Mouse (Mus musculus) skeletal muscle tissue, adult 2 months (tissue): ENCODE data around the gene Alox12.

Experiments
- DNase-seq: peaks from one replicate; pipeline ENCODE4 v3.0.0-alpha.2; 2012; ENCODE audit warnings: low read depth, low spot score

Alox12 gene

GRCm38 (mm10) chr11:70254931-70255531 is at the start of gene Alox12:
Gene Alox12 (minus strand): TSS chr11:70255353.
- DNase-seq, result no peak

DNA sequence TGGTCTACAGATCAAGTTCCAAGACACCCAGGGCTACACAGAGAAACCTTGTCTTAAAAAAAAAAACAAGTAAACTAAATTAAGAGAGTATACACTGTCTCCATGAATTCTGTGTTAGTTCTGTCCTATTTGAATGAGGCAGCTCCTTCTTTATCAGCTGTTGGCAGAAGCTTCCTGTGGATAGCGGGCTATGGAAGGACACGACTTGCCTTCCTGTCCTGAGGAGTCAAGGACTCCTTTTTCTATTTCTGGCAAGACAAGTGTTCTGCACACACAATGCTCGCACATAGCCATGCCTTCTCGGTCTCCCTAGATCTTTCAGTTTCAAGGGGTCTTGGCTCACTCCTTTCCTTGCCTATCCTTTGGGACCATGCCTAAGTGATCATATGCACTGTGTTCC is 47.1 kb upstream of the Alox12 start:
- DNase-seq, result no peak

DNA sequence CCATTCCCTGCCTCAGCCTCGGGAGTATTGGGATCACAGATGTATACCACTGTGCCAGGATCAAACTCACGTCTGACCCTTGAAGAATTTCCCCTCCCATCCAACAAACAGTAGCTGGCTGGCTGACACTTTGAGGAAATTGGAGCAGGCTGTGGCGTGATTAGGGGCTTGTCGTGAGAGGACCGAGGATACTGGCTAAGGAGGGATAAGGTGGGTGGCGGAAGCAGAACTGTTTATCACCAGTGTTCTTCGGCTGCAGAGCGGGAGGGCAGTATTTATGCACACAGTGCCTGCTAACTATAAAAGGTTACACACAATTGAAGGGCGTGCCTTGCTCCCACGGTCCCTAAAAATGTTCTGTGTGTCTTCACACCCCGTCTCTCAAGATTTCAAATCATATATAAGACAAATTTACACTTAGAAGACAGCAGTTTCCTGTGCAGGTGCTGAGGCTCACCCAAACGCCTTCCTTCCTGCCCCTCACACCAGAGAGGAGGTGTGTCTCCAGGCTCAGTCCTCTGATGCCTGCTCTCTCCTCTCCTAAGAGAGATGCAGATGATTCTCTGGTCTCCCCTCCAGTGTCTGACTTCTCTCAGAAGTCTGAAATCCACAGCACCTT is 42.8 kb upstream of the Alox12 start:
- no peak for DNase-seq

DNA sequence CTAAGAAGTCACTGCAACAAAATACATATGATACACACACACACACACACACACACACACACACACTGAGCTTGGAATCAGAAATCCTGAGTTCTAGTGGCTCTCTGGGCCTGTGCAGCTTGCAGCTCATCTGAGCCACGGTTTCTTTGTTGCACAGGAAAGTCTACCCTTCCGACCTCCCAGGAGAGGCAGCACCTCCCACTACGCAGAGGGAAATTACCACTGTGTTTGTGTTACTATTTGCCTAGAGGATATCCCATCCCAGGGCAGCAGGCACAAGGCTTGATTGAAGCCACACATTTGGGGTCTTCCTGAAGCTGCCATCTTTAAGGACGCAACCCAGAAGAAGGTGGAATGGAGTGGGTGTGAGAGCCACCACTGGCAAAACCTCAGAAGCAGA is 42.3 kb upstream of the Alox12 start:
- no peak for DNase-seq

GRCm38 (mm10) chr11:70293881-70294280 is 38.7 kb upstream of the Alox12 start:
- no peak for DNase-seq

GRCm38 (mm10) chr11:70291235-70291634 is 36.1 kb upstream of the Alox12 start:
- no peak for DNase-seq

- DNase-seq, result peak; percentile 66
Observed at GRCm38 (mm10) chr11:70289236-70289635, 34.1 kb upstream of the Alox12 start.

DNA sequence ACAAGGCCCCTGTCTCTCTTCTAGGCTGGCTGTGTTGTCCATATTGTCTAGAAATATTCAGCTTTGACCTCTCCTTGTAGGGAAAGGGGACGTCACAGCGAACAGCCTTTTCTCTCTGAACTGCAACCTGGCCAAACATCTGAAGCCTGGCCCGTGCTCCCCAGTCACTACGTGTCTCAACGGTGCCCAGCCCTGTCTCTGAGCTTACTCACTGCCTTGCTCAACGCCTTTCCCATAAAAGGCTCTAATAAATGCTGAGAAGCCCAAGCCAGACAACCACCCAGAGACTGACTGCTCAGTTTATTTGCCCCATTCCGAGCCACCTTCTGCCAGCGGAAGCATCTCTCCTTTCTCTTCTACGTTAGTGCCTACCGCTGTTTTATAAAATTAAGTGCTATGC is 32.9 kb upstream of the Alox12 start:
- DNase-seq, result no peak

DNA sequence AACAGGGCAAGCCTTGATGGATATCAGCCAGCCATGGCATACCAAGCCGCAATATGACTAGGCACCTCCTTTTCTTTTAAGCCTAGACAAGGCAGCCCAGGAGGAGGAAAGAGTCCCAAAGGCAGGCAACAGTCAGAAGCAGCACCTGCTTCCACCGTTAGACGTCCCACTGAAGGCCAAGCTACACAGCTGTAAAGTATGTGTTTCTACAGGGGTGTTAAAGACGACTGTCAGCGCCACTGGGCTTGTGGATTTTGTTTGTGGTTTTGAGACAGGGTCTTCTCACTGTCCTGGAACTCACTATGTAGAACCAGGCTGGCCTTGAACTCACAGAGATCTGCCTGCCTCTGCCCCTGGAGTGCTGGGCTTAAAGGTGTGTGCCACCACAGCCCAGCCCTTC is 30.5 kb upstream of the Alox12 start:
- DNase-seq, result no peak

GRCm38 (mm10) chr11:70284757-70285156 is 29.6 kb upstream of the Alox12 start:
- peak; percentile 56 for DNase-seq

DNA sequence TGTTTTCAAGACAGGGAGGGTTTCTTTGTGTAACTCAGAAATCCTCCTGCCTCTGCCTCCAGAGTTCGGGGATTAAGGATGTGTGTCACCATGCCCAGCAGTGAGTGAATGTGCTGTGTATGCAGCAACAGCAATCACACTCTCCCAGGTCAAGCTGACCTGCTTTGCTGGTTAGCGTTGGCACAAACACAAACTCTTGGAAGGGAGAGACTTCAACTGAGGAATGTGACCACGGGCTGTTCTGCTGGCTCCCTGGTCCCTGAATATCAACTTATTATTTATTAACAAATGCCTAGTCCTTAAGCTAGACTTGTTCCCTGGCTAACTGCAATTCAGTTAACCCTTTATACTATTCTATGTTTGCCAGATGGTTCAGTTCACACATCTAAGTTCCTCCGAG is 28.5 kb upstream of the Alox12 start:
- DNase-seq, result no peak

DNA sequence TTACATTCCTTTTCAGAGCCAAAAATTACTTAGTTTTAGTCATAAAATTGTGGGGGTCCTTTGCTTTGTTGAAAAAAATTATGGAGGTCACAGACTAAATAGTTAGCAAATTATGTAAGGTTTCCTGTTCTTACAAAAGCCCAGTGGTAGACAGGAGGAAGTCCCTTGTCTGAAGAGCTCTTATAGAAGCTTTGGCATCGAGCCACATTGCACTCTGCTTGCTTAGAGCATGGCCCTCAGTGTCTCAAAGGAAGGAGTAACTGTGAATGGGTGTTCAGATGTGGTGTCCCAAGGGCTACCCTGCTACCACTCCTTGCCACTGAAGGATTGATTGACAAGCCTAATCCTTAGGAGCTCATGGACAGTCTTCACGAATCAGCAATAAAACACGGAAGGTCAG is 25.3 kb upstream of the Alox12 start:
- DNase-seq, result no peak

DNA sequence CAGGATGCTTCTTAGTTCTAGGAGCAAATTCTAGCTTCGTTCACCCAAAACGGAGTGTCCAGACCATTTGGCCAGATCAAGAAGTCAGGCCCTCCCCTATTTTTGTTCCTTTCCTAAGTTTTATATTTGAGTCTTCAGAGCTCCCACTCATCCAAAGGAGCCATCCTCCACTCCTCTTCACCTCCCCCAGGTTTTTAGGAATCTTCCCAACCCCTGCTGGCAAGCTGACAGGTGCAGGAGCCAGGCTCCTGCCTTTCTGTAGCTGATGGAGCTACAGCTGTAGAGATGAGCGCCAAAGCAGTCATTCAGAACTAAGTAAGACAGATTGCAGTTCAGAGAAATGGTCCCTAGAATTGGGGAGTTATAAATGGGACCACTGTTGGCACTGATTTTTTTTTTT is 23.8 kb upstream of the Alox12 start:
- DNase-seq, result no peak

- DNase-seq, result no peak
Observed at GRCm38 (mm10) chr11:70271641-70272040, 16.5 kb upstream of the Alox12 start.

- DNase-seq, result peak; percentile 32
Observed at GRCm38 (mm10) chr11:70266405-70266804, 11.3 kb upstream of the Alox12 start.

GRCm38 (mm10) chr11:70265819-70266218 is 10.7 kb upstream of the Alox12 start:
- no peak for DNase-seq

- no peak for DNase-seq
Observed at GRCm38 (mm10) chr11:70265252-70265651, 10.1 kb upstream of the Alox12 start.

DNA sequence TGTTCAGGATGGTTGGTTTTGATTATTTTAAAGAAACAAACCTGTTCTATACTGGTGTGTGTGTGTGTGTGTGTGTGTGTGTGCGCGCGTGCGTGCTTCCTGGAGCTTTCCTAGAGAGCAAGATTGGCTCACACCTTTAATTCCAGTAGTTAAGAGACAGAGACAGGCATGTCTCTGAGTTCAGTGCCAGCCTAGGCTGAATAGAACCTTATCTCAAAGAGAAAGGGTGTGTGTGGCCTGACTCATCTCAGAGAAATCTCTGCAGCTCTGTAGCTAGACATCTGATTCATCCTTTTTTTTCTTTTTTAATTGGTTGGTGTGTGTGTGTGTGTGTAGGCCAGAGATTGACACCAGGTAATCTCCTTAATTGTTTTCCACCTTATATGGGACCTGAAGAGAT is 3.9 kb upstream of the Alox12 start:
- no peak for DNase-seq

GRCm38 (mm10) chr11:70254337-70254736 is 816 bp downstream of the Alox12 start:
- DNase-seq, result no peak

GRCm38 (mm10) chr11:70251853-70252252 is 3.3 kb downstream of the Alox12 start:
- no peak for DNase-seq

DNA sequence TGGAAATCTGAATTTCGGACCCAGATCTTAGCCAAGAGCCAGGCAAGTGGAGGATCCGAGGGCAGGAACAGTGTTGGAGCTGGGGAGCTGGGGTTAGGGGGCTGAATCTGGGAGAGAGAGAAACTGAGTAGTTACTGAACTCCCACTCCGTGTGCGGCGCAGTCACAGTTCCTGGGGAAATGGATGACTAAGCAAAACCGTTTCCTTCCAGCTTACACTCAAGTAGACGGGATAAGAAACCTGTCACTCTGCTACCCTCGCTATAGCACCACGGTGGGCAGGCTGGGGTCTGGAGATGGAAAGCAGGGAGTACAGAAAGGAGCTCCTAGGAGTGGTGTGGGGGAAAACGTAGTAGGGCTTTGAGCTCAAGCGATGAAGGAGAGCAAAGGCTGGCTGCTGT is 5.0 kb downstream of the Alox12 start:
- no peak for DNase-seq

DNA sequence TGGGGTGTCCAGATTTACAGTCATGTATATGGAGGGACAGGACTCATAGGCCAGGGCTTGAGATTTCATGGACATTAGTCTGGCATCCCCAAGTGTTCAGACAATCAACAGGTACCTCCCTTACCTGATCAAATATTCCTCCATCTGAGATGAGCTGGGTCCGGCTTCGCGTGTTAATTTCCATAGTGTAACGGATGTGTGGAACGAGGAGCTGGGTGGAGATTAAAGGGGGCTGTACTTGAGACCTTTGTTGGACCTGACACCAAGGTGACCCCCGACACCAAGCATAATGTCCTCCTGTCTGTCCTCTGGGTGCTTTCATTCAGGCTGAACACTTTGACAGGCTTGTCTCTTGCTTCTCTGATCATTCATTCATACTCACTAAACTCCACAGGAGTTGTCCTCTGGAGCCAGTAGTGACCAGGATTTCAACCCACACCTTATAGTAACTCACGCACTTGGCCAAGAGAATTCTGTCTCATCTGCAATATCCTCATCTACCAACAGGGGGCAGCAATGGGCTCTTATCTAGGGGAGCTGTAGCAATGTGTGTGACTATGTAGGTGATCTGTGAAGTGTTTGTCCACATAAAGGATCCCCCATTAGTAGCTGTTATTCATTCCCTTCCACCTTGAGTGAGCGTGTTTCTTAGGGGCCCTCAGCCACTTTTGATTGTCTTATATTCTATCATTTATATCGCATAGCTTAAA is 7.9 kb downstream of the Alox12 start:
- DNase-seq, result no peak

- no peak for DNase-seq
Observed at GRCm38 (mm10) chr11:70242591-70242990, 12.6 kb downstream of the Alox12 start.
